Mouse (Mus musculus) hematopoietic stem cell, adult 5-6 weeks (primary cell): ENCODE measurements around the gene Lexm. TPM values are rescaled to one million over a fixed set of nuclear protein-coding genes. Genes with fewer than 3 reads are reported as not detected.

Source experiments
- ATAC-seq, 2 experiments: fragments of 125-278 bp in 1 of 2; replicated peaks in 1 of 2; 2 replicates each; pipeline ENCODE4 v1.8.0; 2016 to 2017; ENCODE audit warnings: inconsistent platforms in 2 of 2, mild to moderate bottlenecking in 2 of 2, moderate number of reproducible peaks in 2 of 2, low read depth in 1 of 2, moderate TSS enrichment in 1 of 2; ENCODE audit not compliant: low FRiP score in 2 of 2, poor library complexity in 2 of 2, severe bottlenecking in 2 of 2, insufficient read depth in 1 of 2, low TSS enrichment in 1 of 2
- total RNA-seq: library from RNA; stranded (forward); fragments of 172-1452, 232-1000 nt; gene quantifications from 2 replicates; pipeline ENCODE4 v1.2.3, GENCODE M21; 2017

Gene Lexm
- total RNA-seq: not detected in 2 replicates

DNA sequence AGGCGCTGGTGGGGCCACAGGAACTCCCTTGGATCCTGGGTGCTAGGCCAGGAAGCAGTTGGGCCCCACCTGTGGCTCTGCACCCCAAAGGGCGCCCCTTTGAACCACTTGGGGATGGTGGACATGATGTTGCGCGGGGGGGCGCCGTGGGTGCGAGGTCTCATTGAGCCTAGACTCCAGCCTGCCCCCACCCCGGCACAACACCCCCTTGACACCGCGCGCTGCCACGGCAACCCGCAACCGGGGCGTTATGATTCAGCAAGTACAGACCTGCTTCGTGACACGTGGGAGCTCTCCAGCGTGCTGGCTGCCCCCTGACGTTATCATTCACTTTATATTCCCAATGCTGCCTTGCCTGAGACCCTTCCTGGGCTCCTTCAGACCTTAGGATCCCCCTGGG lies at the start of gene Lexm:
Gene Lexm (minus strand): TSS at position 186 of the 400 bp plus-strand sequence.
- ATAC-seq: peak; percentile 24 to 43; a peak in 1 of 4 replicates

DNA sequence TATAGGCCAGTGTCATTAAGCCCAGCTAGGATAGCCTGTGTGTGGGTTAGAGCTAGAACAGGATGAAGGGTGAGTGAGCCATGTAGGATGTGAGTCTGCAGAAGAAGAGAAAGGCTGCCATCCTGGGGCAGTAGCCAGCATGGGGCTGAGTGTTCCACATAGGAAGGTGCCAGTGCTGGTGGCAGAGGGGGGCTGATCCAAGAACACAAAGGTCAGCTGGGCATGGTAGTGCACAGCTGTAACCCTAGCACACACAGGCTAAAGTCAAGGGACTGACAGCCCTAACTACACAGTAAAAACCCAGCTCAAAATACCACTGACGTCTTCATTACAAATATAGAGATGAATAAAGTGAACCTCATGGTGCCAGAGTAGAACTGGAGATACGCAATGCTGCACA lies 49.5 kb upstream of the Lexm start:
- ATAC-seq: no peak

DNA sequence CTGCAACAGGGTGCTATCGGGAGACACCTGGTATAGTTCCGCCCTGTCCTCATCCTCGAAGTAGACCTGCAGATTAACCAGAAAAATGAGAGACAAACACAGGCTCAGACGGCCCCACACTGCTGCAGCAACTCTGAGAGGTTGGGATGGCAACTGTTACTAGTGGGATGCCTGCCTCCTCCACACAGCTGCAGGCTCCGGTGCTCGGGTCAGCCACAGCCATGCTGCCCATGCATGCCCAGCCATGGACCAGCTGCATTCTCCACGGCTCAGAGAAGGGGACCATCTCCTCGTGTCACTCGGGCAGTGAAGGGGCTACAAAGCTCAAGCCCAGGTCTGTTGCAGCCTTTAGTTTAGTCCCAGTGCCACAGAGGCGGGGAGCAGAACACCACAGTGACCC lies 48.6 kb upstream of the Lexm start:
- ATAC-seq: no peak

DNA sequence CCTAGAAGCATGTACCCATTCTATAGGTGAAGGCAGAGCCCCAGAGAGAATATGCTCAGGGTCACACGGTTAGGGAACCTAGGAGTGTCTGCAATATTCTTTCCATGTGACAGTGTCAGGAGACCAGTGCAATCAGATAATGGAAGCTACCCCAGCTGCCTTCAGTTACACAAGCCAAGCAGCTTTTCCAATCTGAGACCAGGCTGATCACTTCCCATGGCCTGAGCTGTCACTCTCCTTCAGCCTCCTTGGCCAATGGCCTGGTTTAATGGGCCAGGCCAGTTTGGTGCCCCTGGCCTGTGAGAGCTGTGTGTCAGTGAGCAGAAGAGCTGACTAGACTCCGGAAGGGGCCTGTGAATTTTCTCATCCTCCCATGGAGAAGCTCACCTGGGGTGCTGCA lies 48.2 kb upstream of the Lexm start:
- no peak for ATAC-seq

DNA sequence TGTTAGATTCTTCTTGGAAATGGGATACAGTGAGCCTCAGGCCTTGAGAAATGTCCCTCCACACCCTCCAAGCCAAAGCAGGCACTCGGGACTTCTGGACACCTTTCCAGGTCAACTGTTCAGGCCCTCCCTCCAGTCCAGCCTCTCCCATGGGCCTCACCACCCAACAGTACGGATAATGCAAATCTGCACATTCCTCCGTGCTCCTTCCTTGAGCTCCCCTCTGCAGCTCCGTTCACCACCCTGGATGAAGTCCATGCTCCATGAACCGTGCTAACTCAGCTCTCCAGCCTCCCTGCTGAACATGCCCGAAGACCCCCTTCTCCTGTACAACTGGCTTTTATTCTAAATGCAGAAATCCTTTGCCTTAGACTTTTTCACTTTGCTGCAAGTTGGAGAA lies 47.7 kb upstream of the Lexm start:
- no peak for ATAC-seq

DNA sequence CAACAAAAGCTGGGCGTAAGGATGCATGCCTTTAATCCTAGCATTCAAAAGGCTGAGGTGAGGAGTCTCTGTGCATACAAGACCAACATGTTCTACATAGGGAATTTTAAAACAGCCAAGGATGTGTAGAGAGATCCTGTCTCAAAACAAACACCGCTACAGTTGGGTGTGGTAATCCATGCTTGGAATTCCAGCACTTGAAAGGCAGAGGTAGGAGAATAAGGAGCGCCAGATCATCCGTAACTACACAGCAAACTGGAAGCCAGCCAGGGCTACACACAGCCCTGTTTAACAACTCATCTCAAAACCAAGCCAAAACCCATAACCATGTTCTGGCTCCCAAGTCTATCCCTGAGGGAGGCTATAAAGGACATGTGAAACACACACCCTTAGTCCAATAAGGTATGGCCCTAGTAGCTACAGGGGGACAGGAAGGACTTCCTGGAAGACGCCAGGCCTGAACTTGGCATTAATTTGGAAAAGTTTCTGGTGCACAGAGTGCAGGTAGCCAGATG lies 47.0 kb upstream of the Lexm start:
- no peak for ATAC-seq

DNA sequence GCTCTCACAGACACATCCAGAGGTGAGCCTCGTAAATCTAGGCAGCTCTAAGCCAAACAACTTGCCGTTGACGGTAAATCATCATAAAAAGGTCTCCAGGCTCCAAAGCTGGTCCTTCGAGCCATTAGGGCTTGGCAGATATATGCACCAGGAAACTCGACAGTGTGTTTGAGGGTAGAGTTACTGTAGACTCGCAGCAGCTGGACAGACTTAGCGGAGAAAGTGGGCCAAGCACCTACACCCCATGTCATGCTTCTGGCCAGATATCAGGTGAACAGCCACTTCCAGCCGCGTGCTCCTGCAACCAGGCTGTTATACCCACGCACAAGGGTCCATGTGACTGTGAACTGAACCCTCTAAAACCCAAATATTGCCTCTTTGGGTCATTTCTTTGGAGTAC lies 38.6 kb upstream of the Lexm start:
- ATAC-seq: no peak

DNA sequence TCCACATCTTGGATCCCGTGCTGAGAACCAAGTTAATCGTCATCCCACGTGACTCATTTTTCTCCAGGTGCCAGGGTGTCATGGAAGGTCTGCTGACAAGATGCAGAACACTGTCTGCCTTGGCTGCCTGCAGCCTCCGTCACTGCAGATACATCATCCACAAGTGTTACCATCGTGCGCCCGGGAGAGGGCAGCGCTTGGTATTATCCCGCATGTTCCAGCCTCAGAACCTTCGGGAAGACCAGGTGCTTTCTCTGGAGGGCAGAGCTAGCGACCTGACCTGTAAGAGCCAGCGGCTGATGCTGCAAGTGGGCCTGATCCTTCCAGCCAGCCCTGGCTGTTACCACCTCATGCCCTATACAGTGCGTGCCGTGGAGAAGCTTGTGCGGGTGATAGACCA lies 36.0 kb upstream of the Lexm start:
- no peak for ATAC-seq

DNA sequence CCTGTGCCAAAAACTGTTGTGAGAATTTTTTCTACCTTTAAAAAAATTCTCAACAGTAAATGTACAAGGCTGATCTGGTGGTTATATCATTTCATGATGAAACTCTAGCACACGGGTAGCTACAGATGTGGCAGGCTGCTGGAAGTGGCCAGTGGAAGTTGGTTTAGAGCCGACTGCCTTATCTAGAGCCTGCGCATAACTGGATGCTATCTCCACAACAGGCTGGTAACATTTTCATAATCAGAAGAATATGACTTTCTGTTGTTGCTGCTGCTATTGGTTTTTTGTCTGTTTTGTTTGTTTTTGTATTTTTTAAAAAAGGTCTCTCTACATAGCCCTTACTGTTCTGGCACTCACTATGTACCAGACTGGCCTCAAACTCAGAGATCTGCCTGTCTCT lies 35.5 kb upstream of the Lexm start:
- no peak for ATAC-seq

DNA sequence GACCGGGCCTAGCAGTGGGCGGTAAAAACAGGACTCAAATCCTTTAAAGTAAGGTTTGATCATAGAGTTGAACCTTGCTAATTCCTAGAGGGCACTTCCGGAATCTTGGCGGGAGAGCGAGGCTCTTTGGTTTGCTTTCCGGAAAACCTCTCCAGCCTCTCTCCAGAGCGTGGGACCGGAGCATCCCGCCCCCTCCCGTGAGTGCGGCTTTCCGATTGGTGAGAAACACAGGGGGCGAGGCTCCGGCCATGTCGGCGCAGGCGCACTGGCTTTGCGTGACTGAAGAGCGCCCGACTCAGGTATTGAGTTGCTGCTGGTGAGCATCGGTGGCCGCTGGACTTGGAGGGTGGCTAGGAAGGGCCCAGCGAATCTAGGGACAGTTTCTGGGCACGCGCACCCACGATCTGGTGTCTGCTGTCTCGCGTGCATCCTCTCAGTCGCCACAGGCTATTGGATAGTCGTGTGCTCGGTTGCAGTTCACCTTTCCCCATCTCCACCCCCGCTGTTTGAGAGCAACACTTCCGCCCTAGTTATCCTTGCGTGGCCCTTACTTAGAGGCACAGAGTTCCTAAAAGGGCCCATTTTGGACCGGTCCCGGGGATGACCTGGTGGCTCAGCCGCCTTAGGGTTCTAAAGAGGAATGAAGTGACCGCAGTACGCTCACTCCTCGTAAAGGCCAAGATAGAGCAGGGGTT lies 33.9 kb upstream of the Lexm start, which contains the start of gene Pars2:
Gene Pars2 (plus strand): TSS at position 237 of the 695 bp plus-strand sequence.
- peak; percentile 96 to 98 for ATAC-seq

DNA sequence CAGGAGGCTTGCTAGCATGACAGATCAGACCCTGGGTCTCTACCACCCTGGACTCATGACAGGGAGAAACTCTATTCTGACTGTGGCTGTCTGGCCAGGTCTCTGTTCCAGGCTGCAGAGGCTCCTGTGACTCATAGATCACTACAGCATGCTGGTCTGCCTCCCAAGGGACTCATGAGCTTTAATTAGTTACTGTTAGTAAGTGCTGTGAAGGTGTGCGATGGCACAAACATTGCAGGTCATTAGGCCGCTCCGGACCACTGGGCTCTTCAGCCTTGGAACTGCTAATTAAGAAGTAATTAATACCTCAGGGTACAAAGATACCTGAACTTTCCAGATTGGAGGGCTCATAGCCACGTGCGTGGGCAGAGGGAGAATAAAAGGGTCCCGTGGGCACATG lies 30.1 kb upstream of the Lexm start:
- ATAC-seq: no peak

DNA sequence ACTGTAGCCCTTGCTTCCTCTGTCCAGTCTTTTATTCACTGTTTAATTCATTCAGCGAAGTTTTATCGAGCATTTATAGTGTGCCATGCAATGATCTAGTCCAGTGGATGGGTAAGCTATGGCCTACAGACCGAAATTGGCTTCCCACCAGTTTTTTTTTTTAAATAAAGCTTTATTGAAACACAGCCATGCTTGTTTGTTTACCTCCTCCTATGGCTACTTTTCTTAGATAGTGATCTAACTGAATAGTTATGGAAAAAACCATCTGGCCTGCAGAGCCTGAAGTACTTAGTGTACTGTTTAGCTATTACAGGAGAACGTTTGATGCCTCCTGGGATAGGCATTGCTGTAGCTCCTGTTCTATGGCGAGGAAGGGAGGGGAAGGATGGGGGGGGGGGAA lies 28.8 kb upstream of the Lexm start:
- no peak for ATAC-seq

DNA sequence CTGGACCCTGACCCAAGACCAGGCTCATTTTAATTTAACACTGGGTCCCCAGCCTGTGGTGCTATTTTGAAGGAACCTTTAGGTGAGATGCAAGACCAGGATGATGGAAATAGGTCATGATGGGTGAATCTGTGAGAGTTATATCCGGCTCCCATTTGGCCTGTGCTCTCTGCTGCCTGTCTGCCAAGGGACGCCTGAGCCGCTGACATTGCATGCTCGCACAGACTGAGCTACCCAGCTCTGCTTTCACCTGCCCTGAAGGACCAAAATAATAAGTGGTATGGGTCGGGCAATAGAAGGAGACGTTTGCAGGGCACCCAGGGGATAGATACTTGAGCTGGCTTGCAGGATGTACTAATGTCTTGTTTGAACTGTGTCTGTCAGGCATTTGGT lies 27.2 kb upstream of the Lexm start:
- no peak for ATAC-seq

DNA sequence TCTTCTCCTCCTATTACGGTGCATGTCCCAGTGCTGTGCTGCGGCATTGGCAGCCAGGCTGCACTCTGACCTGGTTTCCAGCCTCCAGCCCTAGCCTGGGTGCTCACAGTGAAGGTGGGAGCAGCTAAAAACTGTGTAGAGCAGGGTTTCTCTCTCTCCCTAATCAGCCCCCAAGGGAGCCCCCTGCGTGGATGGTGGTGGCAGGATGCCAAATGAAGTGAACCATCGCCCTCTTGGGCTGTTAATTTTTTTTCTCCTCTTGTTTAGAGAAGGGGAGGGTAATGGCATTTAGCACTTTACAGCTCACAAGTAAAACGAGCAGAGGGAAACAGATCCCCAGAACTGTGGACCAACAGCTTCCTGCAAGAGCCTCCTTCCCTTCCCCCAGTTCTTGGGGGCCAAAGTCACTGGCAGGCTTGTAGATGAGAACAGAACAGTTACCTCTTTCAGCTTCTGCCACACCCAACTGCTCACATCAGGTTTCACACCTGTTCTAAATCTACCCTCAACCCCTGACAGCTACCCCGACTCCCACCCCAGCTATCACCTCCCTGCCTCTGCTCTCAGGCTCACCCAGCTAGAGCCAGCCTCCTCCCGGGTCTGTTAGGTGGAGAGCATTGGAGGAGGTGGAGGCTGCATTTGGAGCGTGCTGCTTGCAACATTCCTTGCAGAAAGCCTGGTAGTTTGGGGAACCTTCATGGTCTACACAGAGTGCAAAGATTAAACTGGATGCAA lies 26.6 kb upstream of the Lexm start:
- no peak for ATAC-seq

DNA sequence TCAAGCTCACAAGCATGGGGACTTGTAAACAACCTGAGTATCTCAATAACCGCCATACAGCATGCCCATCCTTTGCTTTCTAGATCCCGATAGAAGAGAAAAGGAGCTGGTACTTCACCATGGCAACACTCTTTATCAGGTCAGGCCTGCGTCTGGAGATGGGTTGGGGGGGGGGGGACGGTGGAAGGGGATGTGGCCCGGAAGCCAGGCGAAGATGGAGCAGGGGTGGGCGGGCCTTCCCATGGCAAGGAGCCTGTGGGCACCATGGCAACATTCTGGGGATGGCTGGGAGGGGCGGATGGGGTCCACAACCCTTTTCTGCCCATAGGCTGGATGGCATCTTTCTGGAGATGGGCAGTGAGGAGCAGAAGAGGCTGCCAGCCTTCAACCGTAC lies 17.0 kb upstream of the Lexm start:
- ATAC-seq: no peak

DNA sequence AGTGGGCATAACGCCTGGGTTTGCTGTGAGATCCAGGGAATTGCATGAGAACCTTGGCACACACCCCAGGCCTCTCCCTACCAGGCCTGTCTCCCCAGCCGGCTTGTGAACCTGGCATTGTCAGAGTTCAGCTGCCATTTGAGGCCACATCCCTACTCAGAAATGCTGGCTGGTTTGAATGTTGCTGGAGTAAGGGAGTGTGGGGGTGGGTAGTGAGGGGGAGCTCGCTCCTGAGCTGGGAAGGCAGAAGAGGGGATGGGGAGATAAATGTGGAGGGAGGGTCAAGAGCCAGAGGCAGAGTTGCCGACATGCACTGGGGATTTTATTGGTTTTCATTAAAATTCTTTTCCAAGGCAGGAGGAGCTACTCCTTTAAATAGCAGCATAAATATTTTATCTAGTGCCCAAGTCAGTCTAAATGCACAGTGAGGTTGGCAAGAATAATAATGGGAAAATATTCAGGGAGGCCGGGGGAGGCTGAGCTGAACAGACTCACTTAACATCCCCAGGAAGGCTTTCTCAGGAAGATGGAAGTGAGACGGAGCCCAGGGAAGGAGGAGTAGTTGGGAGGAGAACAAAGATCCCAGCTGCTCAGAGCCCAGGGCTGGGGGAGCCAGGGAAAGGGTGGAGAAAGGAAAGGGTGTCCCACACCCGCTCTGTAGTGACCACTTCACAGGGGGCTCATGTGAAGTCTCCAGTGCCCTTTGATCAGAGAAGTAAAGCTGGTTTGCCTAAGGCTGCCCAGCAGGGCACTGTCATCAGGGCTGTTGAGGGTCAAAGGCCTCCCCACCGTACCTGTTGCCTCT lies 16.4 kb upstream of the Lexm start:
- no peak for ATAC-seq

DNA sequence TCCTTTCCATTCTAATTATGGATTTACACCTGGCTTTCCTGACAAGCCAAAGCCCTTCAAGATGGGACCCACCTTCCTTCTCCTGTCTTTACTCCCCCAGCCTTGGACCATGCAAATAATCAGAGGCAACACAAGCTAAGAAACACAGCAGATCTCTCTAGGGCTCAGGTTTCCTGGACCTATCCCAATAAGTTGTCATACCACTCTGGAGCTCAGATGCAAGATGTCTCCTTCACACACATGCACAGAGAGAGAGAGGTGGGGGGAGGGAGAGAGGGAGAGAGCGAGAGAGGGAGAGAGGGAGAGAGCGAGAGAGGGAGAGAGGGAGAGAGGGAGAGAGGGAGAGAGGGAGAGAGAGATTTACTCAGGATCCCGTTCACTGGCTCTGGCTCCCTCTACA lies 15.3 kb upstream of the Lexm start:
- no peak for ATAC-seq
